Mouse (Mus musculus) small intestine, adult 2 months (tissue): ENCODE results near the gene Pitpnm1.

Experiments used
- CTCF ChIP-seq: fragments of 200-500 bp; IDR thresholded peaks from 2 replicates; pipeline ENCODE4 v1.5.1; 2012; ENCODE audit warnings: low read depth, mild to moderate bottlenecking, control low read depth, inconsistent platforms, low read length, moderate library complexity, mixed read lengths; ENCODE audit not compliant: insufficient replicate concordance, insufficient read length; ENCODE audit errors: extremely low read depth
- POLR2A ChIP-seq: fragments of 200-500 bp; IDR thresholded peaks from 2 replicates; pipeline ENCODE4 v1.6.1; 2012; ENCODE audit warnings: low read depth, mild to moderate bottlenecking, control low read depth, inconsistent platforms, low read length, moderate library complexity

DNA sequence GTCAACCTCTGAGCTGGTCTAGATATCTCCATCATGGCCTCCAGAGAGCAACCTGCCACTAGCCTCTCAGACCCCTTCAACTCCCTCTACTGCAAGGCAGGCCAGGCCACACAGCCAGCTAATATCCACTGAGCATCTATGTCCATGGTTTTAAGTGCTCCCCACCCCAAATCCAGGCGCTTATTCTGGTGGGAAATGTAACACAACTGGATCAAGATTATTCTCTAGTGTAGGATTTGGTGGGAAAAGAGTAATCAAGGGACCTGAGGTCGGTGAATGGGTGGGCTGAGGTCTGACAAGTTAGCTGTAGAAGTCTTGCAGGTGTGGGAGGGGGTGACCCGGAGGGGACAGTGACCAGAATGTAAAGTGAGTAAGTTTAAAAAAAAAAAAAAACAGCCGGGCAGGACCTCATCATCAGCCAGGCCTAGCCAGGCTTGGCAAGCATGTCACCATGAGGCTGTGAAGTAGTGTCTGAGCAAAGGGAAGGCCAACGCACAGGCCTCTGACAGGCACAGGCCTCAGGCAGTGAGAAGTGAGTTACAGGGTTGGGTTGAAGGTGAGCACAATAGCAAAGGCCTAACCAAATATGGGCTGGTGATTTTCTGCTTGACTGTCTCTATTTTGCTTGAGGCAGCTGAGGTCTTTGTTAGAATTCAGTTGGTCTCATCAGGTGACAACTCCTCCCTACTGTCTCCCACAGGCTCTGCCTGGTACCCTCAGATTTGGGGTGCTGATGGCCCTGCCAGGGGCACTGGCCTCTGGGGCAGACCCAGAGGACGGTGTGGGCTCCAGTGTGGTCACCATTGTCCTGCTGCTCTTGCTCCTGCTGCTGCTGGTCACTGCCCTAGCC lies 55.6 kb downstream of the Pitpnm1 start:
- no peak for TF ChIP-seq CTCF
- TF ChIP-seq POLR2A = 0 out of 2 replicates have a peak, but pooled peaks have one; percentile 21
